Mouse (Mus musculus) retina, postnatal 1 day (tissue): ENCODE measurements around the gene Mtcl1.
A peak's percentile ranks its signal among the peaks of the same experiment; 100 is the strongest.

Source experiments
- DNase-seq: peaks from one replicate; pipeline ENCODE4 v3.0.0-alpha.2; 2012

The Mtcl1 gene

GRCm38 (mm10) chr17:66449460-66450341 lies at the start of gene Mtcl1:
Gene Mtcl1, minus strand, starts transcription at chr17:66449750.
- peak; percentile 95 for DNase-seq

- DNase-seq: no peak
These were observed 49.0 kb upstream of the Mtcl1 start for GRCm38 (mm10) chr17:66498598-66498997.

GRCm38 (mm10) chr17:66496589-66496988 lies 47.0 kb upstream of the Mtcl1 start:
- DNase-seq: no peak

GRCm38 (mm10) chr17:66490022-66490601 lies 40.6 kb upstream of the Mtcl1 start:
- DNase-seq: peak; percentile 79

- DNase-seq: no peak
These were observed 37.0 kb upstream of the Mtcl1 start for GRCm38 (mm10) chr17:66486576-66486975.

GRCm38 (mm10) chr17:66485742-66486141 lies 36.2 kb upstream of the Mtcl1 start:
- peak; percentile 80 for DNase-seq

GRCm38 (mm10) chr17:66484965-66485364 lies 35.4 kb upstream of the Mtcl1 start:
- DNase-seq: no peak

- DNase-seq: no peak
These were observed 34.3 kb upstream of the Mtcl1 start for GRCm38 (mm10) chr17:66483651-66484454.

GRCm38 (mm10) chr17:66481295-66481694 lies 31.7 kb upstream of the Mtcl1 start:
- DNase-seq: no peak

GRCm38 (mm10) chr17:66480491-66481278 lies 31.1 kb upstream of the Mtcl1 start:
- DNase-seq: no peak

GRCm38 (mm10) chr17:66479813-66480490 lies 30.4 kb upstream of the Mtcl1 start:
- peak; percentile 85 for DNase-seq

- DNase-seq: peak; percentile 60
These were observed 29.8 kb upstream of the Mtcl1 start for GRCm38 (mm10) chr17:66479311-66479710.

GRCm38 (mm10) chr17:66473205-66473604 lies 23.7 kb upstream of the Mtcl1 start:
- DNase-seq: no peak

GRCm38 (mm10) chr17:66471775-66472174 lies 22.2 kb upstream of the Mtcl1 start:
- no peak for DNase-seq

- no peak for DNase-seq
These were observed 21.7 kb upstream of the Mtcl1 start for GRCm38 (mm10) chr17:66471252-66471651.

- no peak for DNase-seq
These were observed 20.5 kb upstream of the Mtcl1 start for GRCm38 (mm10) chr17:66470020-66470419.

GRCm38 (mm10) chr17:66457278-66457677 lies 7.7 kb upstream of the Mtcl1 start:
- no peak for DNase-seq

- peak; percentile 90 for DNase-seq
These were observed 1.6 kb upstream of the Mtcl1 start for GRCm38 (mm10) chr17:66451143-66451542.

GRCm38 (mm10) chr17:66450526-66451070 lies 1.0 kb upstream of the Mtcl1 start:
- peak; percentile 46 for DNase-seq

GRCm38 (mm10) chr17:66448421-66449405 lies 837 bp downstream of the Mtcl1 start:
- DNase-seq: peak; percentile 67
